Mouse (Mus musculus) heart, embryonic 12.5 days (tissue): ENCODE measurements around the gene Eapp. TPM values are rescaled to one million over a fixed set of nuclear protein-coding genes. Genes with fewer than 3 reads are reported as not detected.

Experiments
- ATAC-seq: fragments of 200-750 bp; cut with Nextera tagmentation; 2 replicates; pipeline ENCODE4 v1.8.0; 2017; ENCODE audit warnings: moderate TSS enrichment, moderate library complexity; ENCODE audit not compliant: insufficient number of reproducible peaks, low FRiP score
- H3K27ac ChIP-seq: fragments of 300-500 bp; sonication (generic); 2 replicates; pipeline ENCODE4 v1.5.1; 2016; ENCODE audit warnings: mild to moderate bottlenecking, moderate library complexity; ENCODE audit not compliant: poor library complexity, severe bottlenecking
- H3K27me3 ChIP-seq: fragments of 300-500 bp; sonication (generic); replicated peaks from 2 replicates; pipeline ENCODE4 v1.6.1; 2016; ENCODE audit warnings: mild to moderate bottlenecking, moderate library complexity
- H3K36me3 ChIP-seq: fragments of 300-500 bp; sonication (generic); 2 replicates; pipeline ENCODE4 v1.6.1; 2016; ENCODE audit warnings: mild to moderate bottlenecking, moderate library complexity
- H3K4me1 ChIP-seq: fragments of 300-500 bp; sonication (generic); replicated peaks from 2 replicates; pipeline ENCODE4 v1.6.1; 2016; ENCODE audit warnings: mild to moderate bottlenecking
- H3K4me2 ChIP-seq: fragments of 300-500 bp; sonication (generic); 2 replicates; pipeline ENCODE4 v1.6.1; 2016; ENCODE audit warnings: mild to moderate bottlenecking, moderate library complexity
- H3K4me3 ChIP-seq: fragments of 300-500 bp; sonication (generic); 2 replicates; pipeline ENCODE4 v1.5.1; 2016; ENCODE audit warnings: mild to moderate bottlenecking
- H3K9ac ChIP-seq: fragments of 300-500 bp; sonication (generic); 2 replicates; pipeline ENCODE4 v1.6.1; 2016; ENCODE audit warnings: mild to moderate bottlenecking, moderate library complexity
- H3K9me3 ChIP-seq: fragments of 300-500 bp; sonication (generic); replicated peaks from 2 replicates; pipeline ENCODE4 v1.6.1; 2016; ENCODE audit warnings: mild to moderate bottlenecking, moderate library complexity
- WGBS: fragments of 180-500 bp; shearing (Covaris S2); methylation state at CpG from one replicate; pipeline ENCODE4 v1.1.7; 2016; 5-methylcytosine and 5-hydroxymethylcytosine counted together
- polyA plus RNA-seq: library from polyadenylated mRNA; unstranded; fragments of >200 nt; fragmentation: Nextera tagmentation; extraction: Ambion mirVana; gene quantifications from 2 replicates; pipeline ENCODE4 v1.2.1, GENCODE M21; 2016

The Eapp gene
- polyA plus RNA-seq, 1 experiment from 2014 or later, result 45.4 TPM

DNA sequence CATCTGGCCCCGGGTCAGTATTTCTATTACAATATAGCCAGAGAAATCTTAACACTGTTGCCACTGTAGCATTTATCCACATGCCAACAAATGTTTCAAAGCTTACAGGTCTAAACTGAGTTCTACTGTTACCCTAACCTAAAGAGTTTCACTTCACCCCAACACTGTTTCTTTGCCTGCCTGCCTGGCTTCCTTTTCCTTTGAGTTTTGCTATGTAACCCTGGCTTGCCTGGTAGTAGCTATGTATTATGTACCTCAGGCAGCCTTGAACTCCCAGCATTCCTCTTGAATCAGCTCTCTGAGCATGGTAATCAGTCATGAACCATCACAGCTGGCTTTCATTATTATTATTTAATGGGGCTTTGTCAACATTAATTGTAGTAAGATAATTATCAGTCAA lies 41.0 kb downstream of the Eapp start:
- Histone ChIP-seq H3K9ac (no peak overlapping the region), H3K4me2 (peak overlapping the region; percentile 35), H3K27ac (no peak overlapping the region), H3K9me3 (no peaks in the 10 kb centered on the region), H3K27me3 (no peaks in the 10 kb centered on the region), H3K4me1 (peaks cover 30% of the 10 kb centered on the region), H3K4me3 (no peak overlapping the region), H3K36me3 (peaks cover 8% of the 10 kb centered on the region)
- 86% methylated on average over 1 of the region's 1 CpGs for WGBS
- no peak for ATAC-seq

DNA sequence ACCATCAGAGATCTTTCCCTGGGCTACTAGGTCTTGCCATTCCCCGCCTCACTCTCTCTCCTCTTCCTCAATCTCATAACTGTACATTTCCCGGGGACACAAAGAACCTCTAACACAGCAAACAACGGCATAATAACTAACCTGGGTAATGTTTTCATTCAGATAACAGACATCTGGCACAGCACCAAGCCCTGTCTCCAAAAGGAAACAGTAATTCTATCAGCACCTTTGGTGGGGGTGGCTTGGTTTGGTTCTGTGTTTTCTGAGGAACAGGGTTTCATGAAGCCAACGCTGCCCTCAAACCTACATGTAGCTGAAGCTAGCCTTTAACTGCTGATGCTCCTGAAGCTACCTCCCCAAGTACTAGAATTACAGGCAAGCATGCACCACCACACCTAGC lies 41.6 kb downstream of the Eapp start:
- no peak overlapping the region; the same call in 1 of the 2 replicates for H3K27ac ChIP-seq

DNA sequence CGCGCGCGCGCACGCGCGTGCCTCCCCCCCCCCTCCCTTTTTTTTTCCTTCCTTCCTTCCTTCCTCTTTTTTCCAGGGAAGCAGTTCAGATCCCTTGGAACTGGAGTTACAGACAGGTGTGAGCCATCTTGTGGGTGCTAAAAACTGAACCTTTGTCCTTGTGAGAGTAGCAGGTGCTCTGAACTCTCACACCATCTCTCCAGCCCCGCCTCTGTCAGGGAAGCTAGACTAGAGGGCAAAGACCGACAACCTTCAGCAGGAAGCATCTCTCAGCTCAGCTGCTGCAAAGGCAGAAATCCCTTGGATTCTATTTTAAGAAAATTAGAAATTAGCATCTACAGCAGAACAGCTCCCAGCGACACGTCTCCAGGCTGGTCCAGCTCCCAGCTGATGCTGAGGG lies 43.4 kb downstream of the Eapp start:
- Histone ChIP-seq H3K4me3 (no peak overlapping the region), H3K9ac (no peak overlapping the region), H3K4me2 (peak overlapping the region; percentile 23; the same call in 1 of the 2 replicates), H3K27ac (no peak overlapping the region), H3K9me3 (no peaks in the 10 kb centered on the region), H3K4me1 (peaks cover 30% of the 10 kb centered on the region), H3K36me3 (peaks cover 10% of the 10 kb centered on the region), H3K27me3 (no peaks in the 10 kb centered on the region)
- no peak for ATAC-seq
- WGBS, result 62% methylated on average over 12 of the region's 12 CpGs

More for the DNA sequence above, 41.6 kb downstream of the Eapp start:
- no peaks in the 10 kb centered on the region for H3K9me3 ChIP-seq
- peaks cover 8% of the 10 kb centered on the region for H3K36me3 ChIP-seq
- ATAC-seq, result no peak
- peaks cover 30% of the 10 kb centered on the region for H3K4me1 ChIP-seq
- no peak overlapping the region for H3K4me3 ChIP-seq
- WGBS, result 38% methylated on average over 4 of the region's 4 CpGs
- H3K27me3 ChIP-seq, result no peaks in the 10 kb centered on the region
- H3K4me2 ChIP-seq, result peak overlapping the region; percentile 35
- H3K9ac ChIP-seq, result no peak overlapping the region

- Histone ChIP-seq H3K27ac (no peak overlapping the region), H3K9ac (no peak overlapping the region), H3K4me2 (peak overlapping the region; percentile 23; the same call in 1 of the 2 replicates)
Observed at GRCm38 (mm10) chr12:54651820-54652219, 43.9 kb downstream of the Eapp start.

DNA sequence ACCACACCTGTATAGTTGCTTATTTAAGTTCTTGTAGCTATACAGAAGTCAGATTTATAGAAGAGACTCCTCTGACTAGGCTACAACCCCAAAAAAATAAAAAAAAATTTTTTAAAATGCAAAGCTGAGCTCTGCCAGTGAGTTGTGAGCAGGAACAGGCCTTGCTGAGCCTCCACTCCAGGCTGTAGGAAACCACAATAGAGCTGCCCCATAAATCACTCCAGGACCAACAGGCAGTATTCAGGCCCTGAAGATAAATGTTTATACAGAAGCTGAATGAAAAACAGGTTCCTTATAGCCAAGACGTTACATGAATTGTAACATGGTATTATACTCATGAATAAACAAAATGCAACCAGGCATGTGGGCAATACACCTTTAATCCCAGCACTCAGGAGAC lies 44.5 kb downstream of the Eapp start:
- no peak for ATAC-seq
- Histone ChIP-seq H3K27me3 (no peaks in the 10 kb centered on the region), H3K27ac (no peak overlapping the region), H3K4me1 (peaks cover 30% of the 10 kb centered on the region), H3K36me3 (peaks cover 18% of the 10 kb centered on the region), H3K9me3 (no peaks in the 10 kb centered on the region), H3K9ac (no peak overlapping the region), H3K4me3 (no peak overlapping the region), H3K4me2 (no peak overlapping the region)
- 59% methylated on average over 1 of the region's 1 CpGs for WGBS

More at GRCm38 (mm10) chr12:54651820-54652219, 43.9 kb downstream of the Eapp start:
- 52% methylated on average over 8 of the region's 8 CpGs for whole genome bisulfite sequencing
- Histone ChIP-seq H3K36me3 (peaks cover 14% of the 10 kb centered on the region), H3K4me1 (peaks cover 30% of the 10 kb centered on the region), H3K27me3 (no peaks in the 10 kb centered on the region), H3K4me3 (no peak overlapping the region), H3K9me3 (no peaks in the 10 kb centered on the region)
- no peak for ATAC-seq

- no peak overlapping the region for H3K4me2 ChIP-seq
- peaks cover 13% of the 10 kb centered on the region for H3K36me3 ChIP-seq
- H3K27me3 ChIP-seq, result no peaks in the 10 kb centered on the region
- H3K4me3 ChIP-seq, result no peak overlapping the region
- WGBS, result 74% methylated on average over 2 of the region's 2 CpGs
- no peak for ATAC-seq
- H3K9ac ChIP-seq, result no peak overlapping the region
- H3K27ac ChIP-seq, result no peak overlapping the region
- no peaks in the 10 kb centered on the region for H3K4me1 ChIP-seq
- H3K9me3 ChIP-seq, result 0 out of 2 replicates have a peak, but pooled peaks cover 2% of the 10 kb centered on the region
Observed at GRCm38 (mm10) chr12:54644947-54645346, 50.8 kb downstream of the Eapp start.

- no peak for ATAC-seq
- Histone ChIP-seq H3K36me3 (peaks cover 13% of the 10 kb centered on the region), H3K27me3 (no peaks in the 10 kb centered on the region), H3K27ac (no peak overlapping the region), H3K4me1 (no peaks in the 10 kb centered on the region), H3K9me3 (0 out of 2 replicates have a peak, but pooled peaks cover 2% of the 10 kb centered on the region), H3K9ac (no peak overlapping the region), H3K4me2 (no peak overlapping the region), H3K4me3 (no peak overlapping the region)
- 50% methylated on average over 5 of the region's 5 CpGs for WGBS
Observed at GRCm38 (mm10) chr12:54643320-54643892, 52.3 kb downstream of the Eapp start.

GRCm38 (mm10) chr12:54641374-54641773 lies 54.3 kb downstream of the Eapp start:
- WGBS, result 90% methylated on average over 4 of the region's 4 CpGs
- no peak for ATAC-seq
- H3K27ac ChIP-seq, result no peak overlapping the region

GRCm38 (mm10) chr12:54640259-54640658 lies 55.4 kb downstream of the Eapp start:
- 0 out of 2 replicates have a peak, but pooled peaks cover 2% of the 10 kb centered on the region for H3K9me3 ChIP-seq
- no peak overlapping the region for H3K4me3 ChIP-seq
- H3K9ac ChIP-seq, result no peak overlapping the region
- H3K27ac ChIP-seq, result no peak overlapping the region
- ATAC-seq, result no peak
- no peaks in the 10 kb centered on the region for H3K4me1 ChIP-seq
- H3K4me2 ChIP-seq, result no peak overlapping the region
- 80% methylated on average over 6 of the region's 6 CpGs for WGBS
- no peaks in the 10 kb centered on the region for H3K27me3 ChIP-seq
- H3K36me3 ChIP-seq, result peaks cover 3% of the 10 kb centered on the region; the same call in 1 of the 2 replicates

More at GRCm38 (mm10) chr12:54641374-54641773, 54.3 kb downstream of the Eapp start:
- Histone ChIP-seq H3K4me1 (no peaks in the 10 kb centered on the region), H3K4me2 (no peak overlapping the region), H3K27me3 (no peaks in the 10 kb centered on the region), H3K9ac (no peak overlapping the region), H3K4me3 (no peak overlapping the region), H3K9me3 (0 out of 2 replicates have a peak, but pooled peaks cover 2% of the 10 kb centered on the region), H3K36me3 (peaks cover 5% of the 10 kb centered on the region; the same call in 1 of the 2 replicates)

GRCm38 (mm10) chr12:54637033-54637432 lies 58.7 kb downstream of the Eapp start:
- no peak overlapping the region for H3K9ac ChIP-seq
- no peaks in the 10 kb centered on the region for H3K4me1 ChIP-seq
- H3K4me2 ChIP-seq, result no peak overlapping the region
- H3K9me3 ChIP-seq, result no peaks in the 10 kb centered on the region
- H3K4me3 ChIP-seq, result no peak overlapping the region
- WGBS, result 74% methylated on average over 1 of the region's 1 CpGs
- H3K27ac ChIP-seq, result no peak overlapping the region
- no peaks in the 10 kb centered on the region for H3K36me3 ChIP-seq
- no peaks in the 10 kb centered on the region for H3K27me3 ChIP-seq
- ATAC-seq, result no peak

DNA sequence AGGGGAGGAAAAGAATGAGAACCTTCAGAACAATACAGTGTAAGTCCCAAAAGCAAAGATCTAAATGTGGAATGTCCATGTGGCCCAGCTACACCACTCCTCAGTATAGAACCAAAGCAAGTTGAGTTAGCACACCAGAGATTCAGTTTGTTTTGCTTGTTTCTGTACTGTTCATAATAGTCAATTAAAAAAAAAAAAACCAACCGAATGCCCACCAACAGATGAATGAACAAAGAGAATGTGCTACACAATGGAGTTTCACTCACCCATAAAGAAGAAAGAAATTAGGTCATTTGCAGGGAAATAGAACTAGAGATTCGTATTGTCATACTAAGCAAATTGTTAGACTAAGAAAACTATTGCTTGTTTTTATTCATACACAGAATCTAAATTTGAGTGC lies 63.6 kb downstream of the Eapp start:
- Histone ChIP-seq H3K27me3 (no peaks in the 10 kb centered on the region), H3K9ac (no peak overlapping the region), H3K4me1 (no peaks in the 10 kb centered on the region), H3K9me3 (no peaks in the 10 kb centered on the region), H3K4me3 (no peak overlapping the region), H3K27ac (no peak overlapping the region), H3K4me2 (no peak overlapping the region), H3K36me3 (no peaks in the 10 kb centered on the region)
- no peak for ATAC-seq
- WGBS, result 79% methylated on average over 2 of the region's 2 CpGs

DNA sequence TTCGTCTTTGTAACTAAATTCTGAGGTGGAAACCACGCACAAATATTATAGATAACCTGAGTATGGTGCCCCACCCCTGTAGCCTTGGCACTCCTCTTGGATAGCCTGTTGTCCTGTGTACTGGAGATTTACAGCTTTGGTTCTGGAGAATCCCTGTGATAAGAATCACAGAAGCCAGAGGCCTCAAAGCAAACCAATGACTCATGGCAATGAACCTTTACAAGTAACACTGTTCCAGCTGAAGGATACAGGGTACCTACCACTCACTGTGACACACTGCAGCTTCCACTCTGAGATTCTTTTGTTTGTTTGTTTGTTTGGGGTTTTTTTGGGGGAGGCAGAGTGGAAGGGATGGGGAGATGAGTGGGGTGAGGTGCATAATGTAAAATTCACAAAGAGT lies 73.8 kb downstream of the Eapp start:
- no peak overlapping the region for H3K9ac ChIP-seq
- no peaks in the 10 kb centered on the region for H3K4me1 ChIP-seq
- H3K27me3 ChIP-seq, result no peaks in the 10 kb centered on the region
- H3K4me3 ChIP-seq, result no peak overlapping the region
- no peaks in the 10 kb centered on the region for H3K36me3 ChIP-seq
- H3K27ac ChIP-seq, result no peak overlapping the region
- WGBS, result 83% methylated on average over 2 of the region's 2 CpGs
- no peak for ATAC-seq
- H3K4me2 ChIP-seq, result no peak overlapping the region
- H3K9me3 ChIP-seq, result peaks cover 7% of the 10 kb centered on the region
